Mouse (Mus musculus) E14TG2a.4 (cell line): ENCODE results near the gene Ces1c.
A peak's percentile ranks its signal among the peaks of the same experiment; 100 is the strongest.

Experiments used
- CTCF ChIP-seq: conservative IDR thresholded peaks from 2 replicates; pipeline ENCODE4 v1.5.1; 2014; ENCODE audit warnings: low read length
- NANOG ChIP-seq: IDR thresholded peaks from 2 replicates; pipeline ENCODE4 v1.6.1; 2014; ENCODE audit warnings: borderline replicate concordance, low read length, mixed read lengths
- POU5F1 ChIP-seq: IDR thresholded peaks from 2 replicates; pipeline ENCODE4 v1.6.1; 2014; ENCODE audit warnings: low read length, borderline replicate concordance

DNA sequence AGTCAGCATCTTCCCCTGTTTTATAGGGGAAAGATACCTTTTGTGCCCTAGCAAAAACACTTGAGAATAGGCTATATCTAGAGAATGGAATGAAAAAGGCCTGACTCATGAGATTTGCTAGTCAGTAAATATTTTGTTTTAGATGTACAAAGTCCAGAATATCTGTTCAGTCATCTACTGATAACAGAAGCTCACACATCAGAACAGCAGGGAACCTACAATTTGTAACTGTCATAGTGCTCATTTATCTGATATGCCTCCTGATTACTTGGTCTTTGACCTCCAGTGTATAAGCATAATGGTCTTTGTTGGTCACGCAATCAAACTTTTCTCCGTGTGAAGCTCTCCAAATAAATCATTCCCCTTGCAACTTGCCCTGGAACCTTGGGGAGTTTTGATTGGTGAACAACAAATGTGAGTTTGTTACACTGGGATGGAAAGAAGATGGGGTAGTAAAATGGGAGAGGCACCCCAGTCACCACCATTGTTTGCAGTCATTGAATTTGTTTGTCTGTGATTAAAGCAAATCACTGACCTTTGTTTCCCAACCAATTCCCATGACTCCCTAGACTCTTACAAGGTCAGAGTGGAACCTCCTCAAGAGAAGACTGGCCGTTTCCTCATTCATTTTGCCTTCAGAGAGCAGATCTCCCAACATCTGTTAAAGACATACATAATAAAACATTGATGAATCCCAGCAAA, 67.5 kb downstream of the Ces1c start:
- TF ChIP-seq CTCF (no peak), POU5F1 (no peak), NANOG (peak; percentile 86; the same call in 1 of the 2 replicates)
